Mouse (Mus musculus) ZHBTc4 (cell line): Measurements from ENCODE around the gene Krt80.
"Not testable (repeated sequence)": the region's sequence is repeated elsewhere in the genome, so short reads cannot be mapped to it uniquely, and the experiment has no call there.

Source experiments
- DNase-seq: peaks from one replicate; pipeline ENCODE4 v3.0.0-alpha.2; 2011; ENCODE audit warnings: low read depth, low spot score

The Krt80 gene

DNA sequence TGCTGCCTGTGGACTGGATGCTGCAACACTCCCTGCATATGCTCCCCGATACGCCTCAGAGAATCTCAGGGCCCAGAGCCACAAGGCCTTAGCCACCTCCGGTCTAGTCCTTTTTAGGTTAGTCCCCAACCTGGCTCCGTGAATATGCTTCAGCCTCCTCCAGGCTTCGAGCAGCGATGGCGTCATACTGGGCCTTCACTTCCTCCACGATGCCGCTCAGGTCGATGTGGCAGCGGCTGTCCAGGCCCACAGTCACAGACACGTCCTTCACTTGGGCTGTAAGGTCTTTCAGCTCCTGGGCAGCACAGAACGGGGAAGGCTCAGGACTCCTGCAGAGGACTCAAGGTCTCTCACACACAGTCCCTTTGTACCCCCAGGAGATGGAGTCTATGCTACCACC is 17.9 kb downstream of the Krt80 start:
- no peak for DNase-seq

DNA sequence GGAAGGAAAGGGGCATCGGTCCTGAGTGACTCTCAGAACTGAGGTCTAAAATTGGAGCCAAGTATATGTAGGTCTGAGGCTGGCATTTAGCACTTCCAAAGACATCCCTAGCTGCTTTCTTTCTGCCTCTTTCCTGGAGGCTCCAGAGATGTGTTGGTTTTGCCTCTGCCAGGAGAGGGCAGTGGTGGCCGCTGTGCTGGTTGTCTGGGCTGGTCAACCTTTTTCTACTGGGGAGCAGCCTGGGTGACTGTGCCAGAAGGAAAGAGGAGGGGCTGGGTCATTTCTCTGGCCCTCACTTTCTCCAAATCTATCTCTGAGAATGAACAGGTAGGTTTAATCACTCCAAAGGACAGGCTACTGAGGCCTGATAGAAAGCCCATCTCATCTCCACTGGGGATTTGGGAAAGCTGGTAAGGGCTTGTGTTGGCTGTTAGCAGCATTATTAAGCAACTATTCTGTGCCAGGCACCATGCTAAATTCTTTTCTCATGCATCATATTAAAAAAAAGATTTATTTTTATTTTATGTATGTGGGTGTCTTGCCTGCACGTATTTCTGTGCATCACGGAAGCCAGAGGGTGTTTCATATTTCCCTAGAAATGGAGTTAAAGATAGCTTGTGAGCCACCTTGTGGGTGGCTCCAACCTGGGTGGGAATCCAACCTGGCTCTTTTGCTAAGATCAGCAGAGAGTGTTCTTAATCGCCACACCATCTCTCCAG is 28.0 kb downstream of the Krt80 start:
- DNase-seq, result no peak

DNA sequence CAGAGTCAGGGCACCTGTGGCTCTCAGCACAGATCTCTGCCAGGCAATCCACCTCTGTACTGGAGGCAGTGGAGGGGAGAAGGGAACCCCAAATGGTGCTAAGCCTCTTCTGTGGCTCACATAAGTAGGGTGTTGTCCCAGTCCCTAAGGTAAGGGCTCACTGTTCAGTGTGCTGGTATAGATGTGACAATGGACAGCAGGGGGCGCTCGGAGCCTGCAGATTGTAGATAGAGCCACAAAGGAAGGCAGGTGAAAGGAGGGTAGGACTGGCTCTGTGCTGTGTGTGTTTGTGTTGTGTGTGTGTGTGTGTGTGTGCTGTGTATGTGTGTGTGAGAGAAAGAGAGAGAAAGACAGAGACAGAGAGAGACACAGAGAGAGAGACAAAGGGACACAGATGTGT is 30.4 kb downstream of the Krt80 start:
- DNase-seq, result peak; percentile 84

DNA sequence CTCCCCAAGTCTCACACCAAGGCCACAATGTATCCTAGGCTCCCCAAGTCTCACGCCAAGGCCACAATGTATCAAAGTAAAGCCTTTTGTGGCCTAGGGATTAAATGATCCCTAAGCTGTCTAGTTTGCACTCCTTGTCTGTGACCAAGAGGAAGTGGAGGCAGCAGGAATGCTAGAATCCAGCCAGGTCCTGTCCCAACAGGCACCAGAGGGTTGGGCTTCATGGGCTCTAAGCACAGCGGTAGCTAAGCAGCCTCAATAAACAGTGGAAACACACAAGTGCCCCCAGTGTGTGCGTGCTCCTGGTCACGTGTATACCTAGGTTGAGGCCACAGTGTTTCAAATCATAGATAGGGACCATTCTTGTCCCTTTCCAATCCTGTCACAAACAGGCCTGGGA is 31.6 kb downstream of the Krt80 start:
- DNase-seq, result no peak

DNA sequence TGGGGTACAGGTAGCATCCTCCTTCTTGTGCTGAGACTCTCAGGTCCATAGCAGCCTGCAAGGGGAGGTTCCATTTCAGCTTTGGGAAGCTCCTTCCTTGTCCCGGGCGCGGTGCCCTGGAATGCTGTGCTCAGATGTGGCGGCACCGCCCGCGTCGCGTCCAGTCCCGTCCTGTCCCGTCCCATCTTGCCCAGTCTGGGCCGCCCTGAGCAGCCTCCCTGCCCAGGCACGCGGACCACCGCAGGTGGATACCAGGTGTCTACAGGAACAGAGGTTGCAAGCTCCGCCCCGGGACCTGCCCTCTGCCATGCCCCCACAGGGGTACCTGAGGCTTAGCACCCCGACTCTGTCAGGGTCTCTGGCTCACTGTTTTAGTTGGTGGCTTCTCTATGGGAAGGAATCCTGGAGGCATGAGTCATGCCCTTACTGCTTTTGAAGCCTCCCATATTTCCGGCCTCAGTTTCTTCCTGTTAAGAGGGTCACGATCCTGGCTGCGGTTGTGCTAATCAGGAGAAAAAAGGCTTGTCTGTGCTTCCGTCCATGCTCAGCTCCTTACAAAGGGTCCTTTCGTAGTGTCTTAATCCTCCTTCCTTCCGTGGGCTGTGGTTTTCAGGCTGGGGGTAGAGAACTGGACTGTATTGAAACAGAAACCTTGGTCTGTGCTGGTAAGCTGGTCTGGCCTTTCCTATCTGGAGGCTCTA is 33.3 kb downstream of the Krt80 start:
- DNase-seq, result no peak

DNA sequence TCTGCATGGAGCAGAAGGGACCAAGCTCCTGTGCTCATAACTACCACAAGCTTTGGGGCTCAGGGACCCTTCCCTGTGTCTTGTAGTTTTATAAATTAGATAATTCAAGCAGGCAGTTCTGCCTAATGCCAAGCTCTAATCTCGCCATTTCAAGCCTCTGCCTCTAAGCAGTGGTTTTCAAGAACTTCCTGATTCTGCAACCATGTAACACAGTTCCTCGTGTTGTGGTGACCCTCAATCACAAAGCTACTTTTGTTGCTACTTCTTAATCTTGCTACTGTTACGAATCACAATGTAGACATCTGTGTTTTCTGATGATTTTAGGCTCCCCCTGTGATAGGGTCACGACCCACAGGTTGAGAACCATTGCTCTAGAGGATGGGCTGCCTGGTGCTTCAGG is 36.3 kb downstream of the Krt80 start:
- DNase-seq, result no peak

DNA sequence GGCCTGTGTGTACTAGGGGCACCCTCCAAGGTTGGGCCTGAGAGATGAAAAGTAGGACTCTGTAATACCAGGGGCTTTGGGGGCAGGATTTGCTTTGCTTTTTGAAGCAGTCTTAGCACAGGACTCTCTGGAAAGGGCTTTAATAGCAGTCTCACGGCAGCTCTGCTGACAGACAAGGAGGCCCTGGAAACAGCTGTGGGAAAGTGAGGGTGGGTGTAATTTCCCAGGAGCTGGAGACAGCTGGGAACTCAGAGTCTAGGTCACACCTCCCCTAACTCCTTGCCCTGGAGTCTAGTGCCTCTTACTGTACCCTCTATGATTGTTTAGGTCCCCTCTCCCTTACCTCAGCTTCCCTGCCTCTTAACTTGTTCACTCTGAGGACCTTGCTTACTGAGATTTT is 36.8 kb downstream of the Krt80 start:
- no peak for DNase-seq

DNA sequence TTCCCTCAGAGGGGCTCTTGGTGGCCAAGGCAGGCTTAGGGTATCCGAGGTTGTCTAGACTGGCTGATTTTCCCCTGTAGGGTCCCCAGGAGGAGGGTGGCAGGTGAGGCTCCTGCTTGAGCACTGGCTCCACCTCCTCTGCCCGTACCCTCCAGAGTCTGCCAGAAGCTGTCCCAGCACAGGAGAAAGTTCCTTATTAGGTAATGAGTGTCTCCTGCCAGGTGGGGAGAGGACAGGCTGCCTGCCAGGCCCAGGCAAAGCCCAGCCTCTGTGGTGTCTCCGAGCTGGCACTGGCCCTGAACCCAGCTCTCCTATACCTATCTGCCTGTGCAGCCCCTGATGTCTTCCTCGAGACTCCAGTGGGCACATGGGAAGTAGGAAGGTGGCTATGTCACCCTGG is 37.6 kb downstream of the Krt80 start:
- no peak for DNase-seq

DNA sequence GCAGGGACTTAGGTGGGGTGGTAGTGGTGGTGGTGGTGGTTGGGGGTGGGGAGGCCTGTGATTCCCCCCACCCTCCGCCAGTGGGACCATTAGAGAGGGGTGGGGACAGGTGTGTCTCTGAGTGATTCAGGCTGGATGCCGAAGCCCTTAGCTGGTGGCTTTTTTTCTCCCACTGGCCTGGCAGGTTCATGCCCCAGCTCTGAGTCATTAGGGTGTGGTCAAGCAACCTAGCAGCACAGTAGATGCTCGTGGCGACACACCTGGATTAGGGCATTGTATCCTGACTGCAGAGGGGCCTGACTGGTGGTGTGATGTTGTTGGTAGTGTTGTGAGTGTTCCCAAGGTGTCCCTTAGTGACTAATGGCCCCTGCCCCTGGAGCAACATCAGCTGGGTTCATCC is 38.9 kb downstream of the Krt80 start:
- DNase-seq, result no peak

DNA sequence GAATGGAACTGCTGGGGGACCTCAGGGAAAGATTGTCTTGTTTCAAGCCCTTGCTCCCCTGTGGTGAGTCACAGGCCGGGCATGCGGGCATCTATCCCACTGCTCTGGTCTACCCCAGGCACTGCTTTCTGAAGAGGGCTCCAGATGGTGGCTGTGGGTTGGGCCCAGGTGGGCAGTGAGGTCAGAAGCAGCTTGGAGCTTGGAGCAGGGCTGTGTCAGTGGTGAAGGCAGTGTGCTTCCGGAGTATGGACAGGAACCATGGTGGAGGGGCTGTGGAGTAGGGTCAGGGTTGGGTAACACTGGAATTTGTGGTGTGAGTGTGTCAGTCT is 40.4 kb downstream of the Krt80 start:
- DNase-seq, result no peak

DNA sequence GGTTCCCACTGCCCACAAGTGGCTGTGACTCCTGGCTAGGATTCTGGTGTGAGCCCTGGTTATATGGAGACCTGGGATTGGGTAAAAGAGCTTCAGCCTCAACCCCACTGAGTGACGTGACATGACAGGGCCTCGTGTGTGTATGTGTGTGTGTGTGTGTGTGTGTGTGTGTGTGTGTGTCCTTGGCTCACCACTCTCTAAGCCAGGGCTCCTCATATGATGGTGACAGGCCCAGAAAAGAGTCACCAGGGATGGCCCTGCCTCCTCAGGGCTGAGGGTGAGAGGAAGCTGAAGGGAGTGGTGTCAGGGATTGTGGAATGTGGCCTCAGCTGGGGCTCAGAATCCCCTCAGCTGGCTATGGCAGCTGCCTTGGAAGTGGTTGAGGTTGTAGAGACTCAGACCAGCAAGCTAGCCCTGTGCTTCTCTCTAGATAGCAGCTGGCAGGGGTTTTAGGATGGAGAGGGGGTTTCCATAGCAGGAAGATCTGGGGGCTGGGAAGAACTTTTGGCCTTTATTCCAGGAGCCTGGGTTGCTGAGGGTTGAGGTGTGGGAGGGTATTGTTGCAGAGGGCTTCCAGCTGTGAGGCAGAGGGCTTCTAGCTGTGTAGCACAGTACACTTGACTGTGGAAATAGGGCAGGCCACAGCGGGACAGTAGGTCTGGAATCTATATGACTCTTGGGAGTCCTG is 40.9 kb downstream of the Krt80 start:
- DNase-seq, result peak; percentile 73

DNA sequence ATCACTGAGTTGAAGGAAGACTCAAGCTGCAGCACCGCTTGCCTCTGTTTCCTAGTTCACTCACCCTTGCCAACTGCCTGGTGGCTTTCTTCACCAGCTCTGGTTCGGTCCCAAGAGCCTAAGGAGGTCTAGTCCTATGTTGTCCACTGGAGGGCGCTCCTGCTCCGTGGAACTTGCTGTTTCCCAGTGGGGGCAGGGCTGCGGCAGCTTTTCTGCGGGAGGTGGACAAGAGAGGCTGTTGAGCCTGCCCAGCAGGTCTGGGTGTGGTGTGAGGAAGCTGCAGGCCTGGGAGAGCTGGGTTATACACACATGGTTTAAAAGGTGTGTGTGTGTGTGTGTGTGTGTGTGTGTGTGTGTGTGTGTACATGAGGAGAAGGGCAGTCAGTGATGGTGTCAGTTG is 42.7 kb downstream of the Krt80 start:
- DNase-seq, result peak; percentile 90

DNA sequence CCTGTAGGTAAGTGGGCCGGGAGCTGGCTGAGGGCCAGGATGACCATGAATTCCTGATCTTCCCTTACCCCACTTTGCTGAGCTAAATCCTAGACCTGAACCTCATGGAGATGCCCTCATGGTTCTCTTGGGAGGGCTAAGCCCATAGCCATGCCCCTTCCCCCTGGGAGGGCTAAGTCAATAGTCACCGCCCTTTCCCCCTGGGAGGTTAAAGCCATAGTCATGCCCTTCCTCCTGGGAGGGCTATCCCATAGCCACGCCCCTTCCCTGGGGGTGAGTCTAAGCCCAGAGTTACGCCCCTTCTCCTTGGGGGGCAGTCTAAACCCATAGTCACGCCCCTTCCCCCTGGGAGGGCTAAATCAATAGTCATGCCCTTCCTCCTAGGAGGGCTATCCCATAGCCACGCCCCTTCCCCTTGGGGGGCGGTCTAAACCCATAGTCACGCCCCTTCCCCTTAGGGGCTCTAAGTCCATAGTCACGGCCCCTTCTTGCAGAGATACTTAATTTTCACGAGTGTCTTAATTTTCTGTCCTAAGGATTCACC is 43.9 kb downstream of the Krt80 start:
- peak; percentile 93 for DNase-seq

DNA sequence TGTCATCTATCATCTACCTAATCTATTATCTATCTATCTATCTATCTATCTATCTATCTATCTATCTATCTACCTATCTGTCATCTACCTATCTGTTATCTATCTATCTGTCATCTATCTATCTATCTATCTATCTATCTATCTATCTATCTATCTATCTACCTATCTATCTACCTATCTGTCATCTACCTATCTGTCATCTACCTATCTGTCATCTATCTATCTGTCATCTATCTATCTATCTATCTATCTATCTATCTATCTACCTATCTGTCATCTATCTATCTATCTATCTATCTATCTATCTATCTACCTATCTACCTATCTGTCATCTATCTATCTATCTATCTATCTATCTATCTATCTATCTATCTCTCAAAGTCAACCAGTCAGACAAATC is 45.6 kb downstream of the Krt80 start:
- DNase-seq, result not testable (repeated sequence)

DNA sequence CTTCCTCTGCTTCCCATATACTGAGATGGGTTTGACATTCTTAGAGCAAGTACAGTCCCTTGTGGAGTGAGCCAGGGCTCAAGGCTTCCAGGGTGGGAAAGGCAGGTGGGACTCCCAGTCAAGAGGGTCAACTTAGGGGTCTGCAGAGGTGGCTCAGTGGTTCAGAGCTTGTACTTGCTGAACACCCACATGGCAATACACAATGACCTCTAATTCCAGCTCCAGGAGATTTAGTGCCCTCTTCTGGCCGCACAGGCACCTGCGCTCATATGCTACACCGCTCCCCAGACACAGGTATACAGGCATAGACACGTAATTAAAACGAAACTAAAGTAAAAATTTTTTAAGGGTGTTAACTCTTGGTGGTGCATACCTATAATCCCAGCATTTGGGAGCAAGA is 46.5 kb downstream of the Krt80 start:
- peak; percentile 40 for DNase-seq

DNA sequence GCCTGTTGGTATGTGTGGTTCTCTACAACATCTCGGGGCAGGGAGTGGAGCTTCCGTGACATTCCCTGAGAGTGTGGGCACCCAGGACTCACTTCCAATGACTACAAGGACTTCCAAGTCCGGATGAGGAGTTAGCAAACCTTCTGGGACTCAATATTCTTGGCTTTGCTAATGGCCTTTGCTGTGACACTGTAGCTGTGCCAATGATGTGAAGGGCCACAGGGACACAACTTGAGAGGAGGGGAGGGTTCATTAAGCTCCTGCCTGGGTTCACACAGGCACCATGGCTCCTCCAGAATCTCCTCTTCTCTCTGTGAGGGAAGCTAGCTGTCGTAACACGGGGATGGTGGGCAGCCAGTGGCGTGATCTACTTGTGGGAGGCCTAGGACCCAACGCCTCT is 47.3 kb downstream of the Krt80 start:
- no peak for DNase-seq

DNA sequence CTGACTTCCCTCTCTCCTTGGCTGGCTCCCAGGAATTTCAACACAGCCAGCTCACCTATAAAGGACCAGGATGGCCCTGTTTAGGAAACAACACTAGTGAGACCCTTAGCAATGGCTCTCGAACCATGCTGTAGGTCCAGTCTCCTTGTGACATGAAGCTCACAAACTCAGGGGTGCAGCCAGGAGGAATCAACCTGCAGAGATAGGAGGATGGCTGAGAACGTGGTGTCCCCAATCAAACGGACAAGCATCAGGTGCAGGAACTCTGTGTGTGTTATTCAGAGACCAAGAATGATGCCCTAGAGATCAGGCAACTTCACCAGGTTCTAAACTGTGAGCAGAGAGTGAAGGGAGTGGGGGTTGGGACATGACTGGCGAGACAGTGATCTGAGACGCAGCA is 47.9 kb downstream of the Krt80 start:
- DNase-seq, result no peak

DNA sequence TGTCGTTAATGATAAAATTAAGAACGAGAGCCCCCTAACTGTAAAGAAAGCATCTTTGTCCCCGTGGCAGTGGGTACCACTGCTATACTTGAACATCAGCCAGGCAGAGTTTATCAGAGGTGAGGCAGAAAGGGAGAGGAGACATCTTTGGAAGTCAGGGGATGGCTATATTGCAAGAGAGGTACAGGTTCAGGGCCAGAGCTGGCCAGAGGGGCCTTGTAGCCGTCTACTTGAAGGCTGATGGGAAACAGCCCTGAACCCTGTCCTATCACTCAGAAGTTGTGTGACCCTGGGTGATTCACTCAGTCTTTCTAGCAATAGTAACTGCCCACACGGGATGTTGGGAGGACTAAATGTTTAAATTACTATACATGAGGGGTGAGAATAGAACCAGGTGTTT is 48.8 kb downstream of the Krt80 start:
- no peak for DNase-seq

DNA sequence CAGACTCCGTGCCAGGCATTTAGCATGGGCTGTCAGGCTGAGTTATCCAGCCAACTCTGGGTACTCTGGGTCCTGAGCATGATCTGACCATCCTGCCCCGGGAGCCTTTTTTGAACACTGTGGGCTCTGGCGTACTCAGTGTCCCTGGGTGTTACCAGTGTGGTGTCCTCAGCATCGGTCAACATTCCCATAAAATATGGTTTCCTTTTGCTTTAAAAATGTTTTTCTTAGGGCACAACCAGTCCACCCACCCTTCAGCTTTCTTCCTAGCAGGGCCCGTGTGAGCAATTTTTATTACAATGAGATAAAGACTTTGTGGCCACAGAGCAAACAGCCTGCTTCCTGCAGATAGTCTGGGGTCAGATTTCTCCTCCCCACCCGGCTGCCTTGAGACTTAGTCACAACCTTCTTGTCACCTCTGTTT is 49.3 kb downstream of the Krt80 start:
- no peak for DNase-seq

DNA sequence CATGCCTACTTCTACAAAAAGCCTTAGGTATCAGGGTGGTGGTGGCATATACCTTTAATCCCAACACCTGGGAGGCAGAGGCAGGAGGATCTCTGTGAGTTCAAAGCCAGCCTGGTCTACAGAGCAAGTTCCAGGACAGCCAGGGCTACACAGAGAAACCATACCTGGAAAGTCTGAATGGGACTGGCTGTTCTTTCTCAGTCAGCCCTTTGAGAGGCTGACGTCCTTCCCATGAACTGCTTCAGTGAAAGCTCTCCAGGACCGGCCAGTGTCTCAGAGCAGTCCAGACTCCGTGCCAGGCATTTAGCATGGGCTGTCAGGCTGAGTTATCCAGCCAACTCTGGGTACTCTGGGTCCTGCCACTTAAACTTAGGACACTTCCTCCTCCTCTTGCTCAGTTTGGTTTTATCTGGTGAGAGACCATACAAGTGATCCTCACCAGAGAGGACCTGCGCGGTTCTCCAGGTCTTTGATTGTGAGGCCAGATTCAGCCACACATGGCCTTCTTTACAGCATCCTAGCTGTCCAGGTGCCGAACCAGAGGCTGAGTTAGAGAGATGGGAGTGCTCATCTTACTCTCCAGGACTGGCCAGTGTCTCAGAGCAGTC is 49.8 kb downstream of the Krt80 start:
- no peak for DNase-seq

DNA sequence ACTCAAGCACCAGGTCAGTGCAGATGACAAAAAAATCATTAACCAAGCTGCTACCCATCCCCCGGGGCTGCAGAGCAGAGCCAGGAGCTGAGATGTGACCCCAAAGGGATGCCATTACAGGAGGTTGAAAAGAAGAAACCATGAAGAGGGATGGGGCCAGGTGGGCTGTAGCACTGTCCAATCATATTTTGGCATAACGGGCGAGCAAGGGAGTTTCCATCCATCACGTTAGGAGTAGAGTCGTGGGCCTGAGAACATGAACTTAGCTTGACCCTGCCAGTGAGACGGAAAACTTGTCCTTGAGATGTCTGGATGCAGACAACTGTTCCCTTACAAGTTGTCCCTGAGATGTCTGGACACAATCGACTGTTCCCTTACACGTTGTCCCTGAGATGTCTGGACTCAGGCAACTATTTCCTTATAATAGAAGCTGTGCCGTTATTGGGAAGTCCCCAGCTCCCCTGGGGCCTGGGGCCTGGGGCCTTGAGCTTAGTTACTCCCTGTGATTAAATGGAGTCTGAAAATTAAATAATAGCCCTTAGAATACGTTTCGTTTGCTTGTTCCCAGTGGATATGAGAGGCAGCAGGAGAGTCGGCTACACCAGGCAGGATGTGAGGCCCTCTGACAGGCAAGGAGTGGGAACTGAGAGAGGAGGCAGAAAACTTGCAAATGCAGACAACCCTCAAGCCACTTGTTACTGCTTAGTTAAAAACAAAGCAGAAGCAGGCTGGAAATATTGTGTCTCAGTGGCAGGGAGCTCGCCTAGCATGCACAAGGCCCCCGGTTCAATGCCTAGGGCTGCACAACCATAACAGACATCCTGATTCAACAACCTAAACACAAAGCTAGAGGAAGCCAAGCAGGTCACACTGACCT is 50.8 kb downstream of the Krt80 start:
- DNase-seq, result no peak
